Mouse (Mus musculus) kidney, embryonic 16.5 days (tissue): ENCODE measurements at regions not wholly inside any gene's neighbourhood (a gene's known extent, or its start where the extent isn't known, plus 50 kb on each side); places are given as distances from the start of the nearest gene placed in this dataset.

ENCODE experiments used
- ATAC-seq: fragments of 200-750 bp; cut with Nextera tagmentation; 2 replicates; pipeline ENCODE4 v1.8.0; 2017; ENCODE audit warnings: moderate TSS enrichment; ENCODE audit not compliant: low FRiP score, low TSS enrichment
- H3K27ac ChIP-seq: fragments of 300-500 bp; sonication (generic); 2 replicates; pipeline ENCODE4 v1.5.1; 2014; ENCODE audit warnings: low read length
- H3K27me3 ChIP-seq: fragments of 300-500 bp; sonication (generic); 2 replicates; pipeline ENCODE4 v1.6.1; 2014; ENCODE audit warnings: low read length, control low read depth, mixed read lengths; ENCODE audit not compliant: insufficient read depth
- H3K36me3 ChIP-seq: fragments of 300-500 bp; sonication (generic); 2 replicates; pipeline ENCODE4 v1.6.1; 2014; ENCODE audit warnings: low read length, control low read depth, mixed read lengths; ENCODE audit not compliant: insufficient read depth
- H3K4me1 ChIP-seq: fragments of 300-500 bp; sonication (generic); 2 replicates; pipeline ENCODE4 v1.6.1; 2014; ENCODE audit warnings: low read length, control low read depth, mixed read lengths; ENCODE audit not compliant: insufficient read depth
- H3K4me2 ChIP-seq: fragments of 300-500 bp; sonication (generic); replicated peaks from 2 replicates; pipeline ENCODE4 v1.6.1; 2014; ENCODE audit warnings: low read depth, low read length
- H3K4me3 ChIP-seq: fragments of 300-500 bp; sonication (generic); 2 replicates; pipeline ENCODE4 v1.5.1; 2014; ENCODE audit warnings: mild to moderate bottlenecking, low read length
- H3K9ac ChIP-seq: fragments of 300-500 bp; sonication (generic); replicated peaks from 2 replicates; pipeline ENCODE4 v1.6.1; 2014; ENCODE audit warnings: low read length
- H3K9me3 ChIP-seq: fragments of 300-500 bp; sonication (generic); 2 replicates; pipeline ENCODE4 v1.6.1; 2016; ENCODE audit warnings: low read length, control low read depth
- WGBS: fragments of 180-500 bp; shearing (Covaris S2); extraction: QIAGEN DNeasy Blood & Tissue Kit; methylation state at CpG from one replicate; pipeline ENCODE4 v1.1.7; 2014; 5-methylcytosine and 5-hydroxymethylcytosine counted together

DNA sequence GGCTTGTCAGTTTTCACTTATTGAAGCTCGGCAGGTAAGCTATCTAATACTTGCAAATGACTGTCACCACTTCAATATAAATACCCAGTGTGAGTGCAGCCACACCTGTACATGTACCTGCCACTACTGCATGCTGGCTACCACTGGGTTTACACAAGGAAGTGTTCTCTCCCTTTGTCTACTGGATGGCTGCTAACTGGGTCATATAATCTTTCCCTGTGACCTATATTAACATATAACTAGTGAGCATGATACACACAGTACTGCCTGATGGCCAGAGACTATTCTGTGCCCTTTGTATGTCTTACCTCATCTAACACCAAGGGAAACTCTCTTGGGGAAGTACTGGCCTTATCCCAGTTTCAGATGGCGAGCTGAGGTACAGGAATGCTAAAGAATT is 285.5 kb upstream of the Id2 start:
- H3K4me2 ChIP-seq, result no peak overlapping the region
- no peak overlapping the region for H3K27ac ChIP-seq
- no peaks in the 10 kb centered on the region for H3K36me3 ChIP-seq
- H3K4me1 ChIP-seq, result no peaks in the 10 kb centered on the region; the same call in 1 of the 2 replicates
- H3K9me3 ChIP-seq, result no peaks in the 10 kb centered on the region
- WGBS, result 84% methylated on average over 2 of the region's 2 CpGs
- no peaks in the 10 kb centered on the region for H3K27me3 ChIP-seq
- H3K4me3 ChIP-seq, result no peak overlapping the region
- ATAC-seq, result no peak
- no peak overlapping the region for H3K9ac ChIP-seq

DNA sequence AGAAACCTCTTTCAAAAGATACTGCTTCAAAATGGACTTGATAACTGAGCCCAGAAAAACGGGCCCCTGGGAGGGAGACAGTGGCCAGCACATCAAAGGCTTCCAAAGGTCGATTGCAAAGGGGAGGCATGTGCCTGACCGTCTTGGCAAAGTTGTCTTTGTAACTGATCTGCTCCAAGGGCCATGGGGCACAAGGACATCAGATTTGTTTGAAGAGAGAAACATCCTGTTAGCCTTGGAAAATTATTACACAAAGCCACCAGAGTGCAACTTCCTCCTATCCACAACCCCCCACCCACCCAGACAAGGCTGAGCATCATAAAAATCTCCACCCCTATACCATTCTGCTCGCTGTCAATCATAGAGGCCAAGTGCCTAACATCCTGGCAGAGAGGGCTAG is 284.7 kb upstream of the Id2 start:
- peak; percentile 28; the same call in 1 of the 2 replicates for ATAC-seq
- no peak overlapping the region for H3K4me3 ChIP-seq
- H3K4me2 ChIP-seq, result no peak overlapping the region
- no peaks in the 10 kb centered on the region for H3K27me3 ChIP-seq
- no peaks in the 10 kb centered on the region for H3K36me3 ChIP-seq
- WGBS, result 11% methylated on average over 4 of the region's 4 CpGs
- no peaks in the 10 kb centered on the region; the same call in 1 of the 2 replicates for H3K4me1 ChIP-seq
- no peak overlapping the region for H3K9ac ChIP-seq
- H3K27ac ChIP-seq, result no peak overlapping the region
- no peaks in the 10 kb centered on the region for H3K9me3 ChIP-seq

DNA sequence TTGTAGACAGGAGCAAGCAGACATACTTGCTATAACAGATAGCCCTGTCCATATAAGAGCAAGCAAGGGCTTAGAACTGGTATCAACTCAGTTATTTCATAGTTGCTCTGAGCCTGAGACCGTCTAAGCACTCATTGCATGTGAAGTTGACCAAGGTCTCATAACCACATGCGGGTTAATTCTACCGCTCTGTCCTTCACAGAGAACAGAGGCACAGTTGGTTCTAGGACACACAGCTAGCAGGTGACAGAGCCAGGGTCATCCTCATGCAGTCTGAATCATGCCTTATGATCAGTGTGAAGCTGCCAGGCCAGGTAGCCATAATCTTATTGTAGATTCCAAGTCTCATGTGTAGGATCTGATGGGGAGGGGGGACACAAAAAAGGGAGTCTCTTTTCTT is 283.1 kb upstream of the Id2 start:
- 96% methylated on average over 3 of the region's 3 CpGs for WGBS

GRCm38 (mm10) chr12:25379016-25379415 is 282.1 kb upstream of the Id2 start:
- WGBS, result 68% methylated on average over 9 of the region's 9 CpGs
- no peak overlapping the region for H3K4me3 ChIP-seq
- no peak for ATAC-seq
- 0 out of 2 replicates have a peak, but pooled peaks cover 2% of the 10 kb centered on the region for H3K4me1 ChIP-seq
- H3K9me3 ChIP-seq, result no peaks in the 10 kb centered on the region
- H3K36me3 ChIP-seq, result no peaks in the 10 kb centered on the region
- no peak overlapping the region for H3K9ac ChIP-seq
- no peaks in the 10 kb centered on the region for H3K27me3 ChIP-seq
- no peak overlapping the region for H3K27ac ChIP-seq
- H3K4me2 ChIP-seq, result no peak overlapping the region

More for the DNA sequence above, 283.1 kb upstream of the Id2 start:
- Histone ChIP-seq H3K27ac (no peak overlapping the region), H3K4me3 (no peak overlapping the region), H3K27me3 (no peaks in the 10 kb centered on the region), H3K4me2 (no peak overlapping the region), H3K36me3 (no peaks in the 10 kb centered on the region), H3K9me3 (no peaks in the 10 kb centered on the region), H3K9ac (no peak overlapping the region), H3K4me1 (peaks cover 2% of the 10 kb centered on the region; the same call in 1 of the 2 replicates)
- no peak for ATAC-seq

DNA sequence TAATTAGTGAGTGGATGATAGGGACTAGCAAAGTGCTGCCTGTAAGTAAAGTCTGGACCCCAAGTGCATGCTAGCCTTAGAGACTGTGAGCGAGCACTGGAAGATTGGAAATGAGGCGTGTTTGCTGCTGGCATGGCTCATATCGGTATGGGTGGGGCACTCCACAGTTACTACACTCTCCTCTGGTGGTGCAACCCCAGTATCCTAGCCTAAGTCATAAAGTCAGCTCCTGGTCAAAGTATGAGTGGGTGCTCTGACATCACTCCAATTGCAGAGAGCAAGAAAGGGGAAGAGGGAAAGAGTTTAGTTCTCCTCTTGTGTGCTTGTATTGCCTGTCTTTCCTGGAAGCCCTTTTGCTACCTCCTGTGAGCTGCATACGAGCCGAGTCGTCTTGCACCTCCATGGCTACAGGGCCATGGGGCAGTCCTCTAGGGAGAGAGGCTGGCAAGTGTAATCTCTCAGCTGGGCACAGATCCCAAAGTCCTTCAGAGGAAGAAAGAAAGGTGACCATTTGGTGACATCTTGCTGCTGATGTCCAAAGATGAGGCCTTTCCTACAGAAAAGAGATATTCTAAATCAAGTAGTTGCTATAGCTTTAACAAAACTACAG is 281.2 kb upstream of the Id2 start:
- Histone ChIP-seq H3K36me3 (no peaks in the 10 kb centered on the region), H3K4me3 (no peak overlapping the region), H3K9me3 (no peaks in the 10 kb centered on the region), H3K4me1 (0 out of 2 replicates have a peak, but pooled peaks cover 2% of the 10 kb centered on the region), H3K9ac (no peak overlapping the region), H3K27me3 (no peaks in the 10 kb centered on the region), H3K27ac (no peak overlapping the region), H3K4me2 (no peak overlapping the region)
- no peak for ATAC-seq
- 83% methylated on average over 6 of the region's 6 CpGs for WGBS

DNA sequence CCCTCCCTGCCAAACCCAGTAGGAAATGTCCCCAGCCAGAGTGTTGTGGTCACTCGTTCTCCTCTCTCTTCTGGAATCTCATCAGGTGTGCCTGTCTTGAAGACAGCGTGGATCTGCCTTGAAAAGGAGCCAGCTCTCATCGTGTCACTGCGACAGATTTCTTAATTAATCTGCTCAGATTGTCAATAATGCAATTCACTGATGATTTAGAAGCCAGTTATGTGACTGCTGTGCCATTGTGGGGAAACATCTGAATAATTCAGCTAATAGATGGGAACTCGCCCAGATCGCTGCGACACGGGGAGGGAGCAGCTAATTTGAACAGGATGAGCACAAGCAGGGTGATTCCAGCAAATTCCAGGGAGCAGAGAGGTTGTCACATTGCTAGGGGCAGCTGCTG is 279.5 kb upstream of the Id2 start:
- WGBS, result 72% methylated on average over 8 of the region's 8 CpGs
- 0 out of 2 replicates have a peak, but pooled peaks cover 2% of the 10 kb centered on the region for H3K4me1 ChIP-seq
- no peak overlapping the region for H3K4me2 ChIP-seq
- H3K36me3 ChIP-seq, result no peaks in the 10 kb centered on the region
- no peak for ATAC-seq
- no peak overlapping the region for H3K9ac ChIP-seq
- no peaks in the 10 kb centered on the region for H3K27me3 ChIP-seq
- H3K4me3 ChIP-seq, result no peak overlapping the region
- H3K9me3 ChIP-seq, result no peaks in the 10 kb centered on the region
- H3K27ac ChIP-seq, result no peak overlapping the region

DNA sequence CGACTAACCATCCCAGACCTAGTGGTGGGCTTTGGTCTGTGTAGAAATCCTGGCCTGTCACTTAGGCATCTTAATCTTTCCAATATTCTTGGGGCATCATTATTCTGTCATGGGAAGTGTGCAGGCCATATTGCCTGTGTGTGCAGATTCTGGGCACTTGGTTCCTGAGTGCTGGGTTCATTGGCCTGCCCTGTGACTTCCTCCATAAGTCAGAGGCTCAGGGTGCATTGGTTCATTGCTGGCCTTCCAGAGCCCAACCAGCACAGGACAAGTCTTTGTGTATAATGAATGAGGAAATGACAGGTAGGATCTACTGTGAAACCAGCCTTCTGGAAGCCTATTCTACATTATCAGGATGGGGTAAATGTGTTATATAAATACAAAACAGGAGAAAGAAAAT is 270.6 kb upstream of the Id2 start:
- Histone ChIP-seq H3K4me2 (no peak overlapping the region), H3K9ac (no peak overlapping the region), H3K36me3 (no peaks in the 10 kb centered on the region), H3K4me1 (peaks cover 9% of the 10 kb centered on the region; the same call in 1 of the 2 replicates), H3K27me3 (no peaks in the 10 kb centered on the region), H3K9me3 (no peaks in the 10 kb centered on the region), H3K4me3 (no peak overlapping the region), H3K27ac (no peak overlapping the region)
- ATAC-seq, result no peak
- WGBS, result 94% methylated on average over 1 of the region's 1 CpGs

- no peak overlapping the region for H3K9ac ChIP-seq
- no peaks in the 10 kb centered on the region for H3K27me3 ChIP-seq
- 19% methylated on average over 3 of the region's 3 CpGs for WGBS
- ATAC-seq, result peak; percentile 84
- no peaks in the 10 kb centered on the region for H3K36me3 ChIP-seq
- no peak overlapping the region for H3K4me3 ChIP-seq
- peaks cover 9% of the 10 kb centered on the region; the same call in 1 of the 2 replicates for H3K4me1 ChIP-seq
- H3K27ac ChIP-seq, result no peak overlapping the region
- no peaks in the 10 kb centered on the region for H3K9me3 ChIP-seq
- H3K4me2 ChIP-seq, result no peak overlapping the region
Observed at GRCm38 (mm10) chr12:25365600-25366267, 268.8 kb upstream of the Id2 start.

DNA sequence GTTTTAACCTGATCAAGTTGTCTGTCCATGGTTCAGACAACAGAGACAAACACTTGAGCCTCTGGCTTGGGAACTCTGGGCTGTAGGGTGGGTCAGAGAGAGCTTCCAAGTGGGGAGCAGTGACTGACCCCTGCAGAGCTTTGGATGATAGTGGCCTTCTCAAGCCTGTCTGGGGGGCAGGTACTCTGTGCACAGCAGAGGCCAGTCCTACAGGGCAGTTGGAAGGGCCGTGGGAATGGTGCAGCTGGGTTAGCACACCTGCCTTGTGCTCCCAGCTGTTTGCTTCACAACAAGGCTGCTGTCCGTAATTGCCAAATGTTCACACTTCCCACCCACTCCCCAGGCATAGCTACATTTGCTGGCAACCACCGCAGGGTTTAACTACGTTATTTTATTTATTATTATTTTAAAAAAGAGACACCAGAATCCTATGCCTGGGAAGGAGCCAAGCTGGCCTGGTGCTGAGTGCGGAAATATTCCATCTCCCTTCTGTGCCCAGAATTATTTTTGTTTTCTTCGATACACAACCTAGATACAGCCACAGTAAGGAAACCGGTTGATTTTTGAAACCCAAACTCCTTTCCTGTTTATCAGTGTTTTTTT is 268.1 kb upstream of the Id2 start:
- ATAC-seq, result no peak

GRCm38 (mm10) chr12:25363839-25364238 is 266.9 kb upstream of the Id2 start:
- no peak for ATAC-seq
- H3K4me1 ChIP-seq, result peaks cover 9% of the 10 kb centered on the region; the same call in 1 of the 2 replicates
- no peak overlapping the region for H3K4me2 ChIP-seq
- H3K4me3 ChIP-seq, result no peak overlapping the region
- WGBS, result 92% methylated on average over 9 of the region's 9 CpGs
- H3K9me3 ChIP-seq, result no peaks in the 10 kb centered on the region
- H3K36me3 ChIP-seq, result no peaks in the 10 kb centered on the region
- no peaks in the 10 kb centered on the region for H3K27me3 ChIP-seq
- H3K27ac ChIP-seq, result no peak overlapping the region
- no peak overlapping the region for H3K9ac ChIP-seq

More for the DNA sequence above, 268.1 kb upstream of the Id2 start:
- no peak overlapping the region for H3K9ac ChIP-seq
- no peak overlapping the region for H3K4me2 ChIP-seq
- WGBS, result 51% methylated on average over 7 of the region's 7 CpGs
- H3K36me3 ChIP-seq, result no peaks in the 10 kb centered on the region
- H3K27ac ChIP-seq, result peak overlapping the region; percentile 6; the same call in 1 of the 2 replicates
- H3K4me3 ChIP-seq, result no peak overlapping the region
- H3K9me3 ChIP-seq, result no peaks in the 10 kb centered on the region
- no peaks in the 10 kb centered on the region for H3K27me3 ChIP-seq
- peaks cover 9% of the 10 kb centered on the region; the same call in 1 of the 2 replicates for H3K4me1 ChIP-seq
